Mouse (Mus musculus) layer of hippocampus, postnatal 14 days (tissue): Measurements from ENCODE around the gene 9230113P08Rik. TPM values are rescaled to one million over a fixed set of nuclear protein-coding genes. Genes with fewer than 3 reads are reported as not detected.
"Not testable (repeated sequence)": the region's sequence is repeated elsewhere in the genome, so short reads cannot be mapped to it uniquely, and the experiment has no call there.

Source experiments
- DNase-seq, 2 experiments: peaks; one replicate each; pipeline ENCODE4 v3.0.0; 2021 to 2022; ENCODE audit warnings: low spot score in 2 of 2, mixed read lengths in 1 of 2
- long read RNA-seq, 2 experiments: library from polyadenylated mRNA; stranded (forward); transcript quantifications; one replicate each; pipeline ENCODE4 v2.0.0; 2021
- total RNA-seq, 2 experiments: library from RNA; stranded (reverse); gene quantifications; 2 replicates each; pipeline ENCODE4 v1.2.3; 2021

Gene 9230113P08Rik
- not detected for total RNA-seq
- long read RNA-seq, experiment 1: 0 reads
- long read RNA-seq, experiment 2: 0 reads

- not testable (repeated sequence) for DNase-seq
Measured at GRCm38 (mm10) chr9:35908123-35908522, at the start of gene 9230113P08Rik. TSS of gene 9230113P08Rik (plus strand) at chr9:35908423.

- peak in 1 of 2 experiments; percentile 13 for DNase-seq
Measured at GRCm38 (mm10) chr9:35893112-35893511, 15.1 kb upstream of the 9230113P08Rik start.

GRCm38 (mm10) chr9:35904494-35904893 is 3.7 kb upstream of the 9230113P08Rik start:
- peak in 1 of 2 experiments; percentile 46 for DNase-seq

GRCm38 (mm10) chr9:35930817-35931216 is 22.6 kb downstream of the 9230113P08Rik start:
- DNase-seq: no peak

Other genes starting within 250 kb of the 9230113P08Rik start
- gene Pate1, start 221.0 kb upstream of the 9230113P08Rik start, total RNA-seq: not detected
- not detected for gene Gm17677, start 167.4 kb upstream of the 9230113P08Rik start, total RNA-seq
- gene Gm17727, start 130.3 kb upstream of the 9230113P08Rik start, total RNA-seq: not detected
- not detected for gene Gm27235, start 118.3 kb upstream of the 9230113P08Rik start, total RNA-seq
- not detected for gene D730048I06Rik, start 118.3 kb upstream of the 9230113P08Rik start, total RNA-seq
- gene 9230110F15Rik, start 64.3 kb upstream of the 9230113P08Rik start, total RNA-seq: not detected
- not detected for gene Gm5916, start 220.4 kb downstream of the 9230113P08Rik start, total RNA-seq